Mouse (Mus musculus) hindbrain, embryonic 16.5 days (tissue): Measurements from ENCODE around the gene Pfkp. TPM values are rescaled to one million over a fixed set of nuclear protein-coding genes. Genes with fewer than 3 reads are reported as not detected.
A peak's percentile ranks its signal among the peaks of the same experiment; 100 is the strongest.

Experiments
- ATAC-seq: fragments of 200-750 bp; cut with Nextera tagmentation; 2 replicates; pipeline ENCODE4 v1.8.0; 2017; ENCODE audit warnings: moderate TSS enrichment, moderate library complexity
- H3K27ac ChIP-seq: fragments of 300-500 bp; sonication (generic); 2 replicates; pipeline ENCODE4 v1.5.1; 2014; ENCODE audit warnings: low read depth, mild to moderate bottlenecking, control low read depth, low read length, moderate library complexity
- H3K27me3 ChIP-seq: fragments of 300-500 bp; sonication (generic); replicated peaks from 2 replicates; pipeline ENCODE4 v1.6.1; 2014; ENCODE audit warnings: low read length; ENCODE audit not compliant: control insufficient read depth, insufficient read depth
- H3K36me3 ChIP-seq: fragments of 300-500 bp; sonication (generic); 2 replicates; pipeline ENCODE4 v1.6.1; 2014; ENCODE audit warnings: mild to moderate bottlenecking, low read length, moderate library complexity, mixed read lengths; ENCODE audit not compliant: control insufficient read depth, insufficient read depth
- H3K4me1 ChIP-seq: fragments of 300-500 bp; sonication (generic); 2 replicates; pipeline ENCODE4 v1.6.1; 2014; ENCODE audit warnings: low read depth, low read length; ENCODE audit not compliant: control insufficient read depth, insufficient read depth
- H3K4me2 ChIP-seq: fragments of 300-500 bp; sonication (generic); 2 replicates; pipeline ENCODE4 v1.6.1; 2014; ENCODE audit warnings: mild to moderate bottlenecking, low read length, control low read depth, moderate library complexity
- H3K4me3 ChIP-seq: fragments of 300-500 bp; sonication (generic); 2 replicates; pipeline ENCODE4 v1.5.1; 2014; ENCODE audit warnings: mild to moderate bottlenecking, low read length, control low read depth, moderate library complexity
- H3K9ac ChIP-seq: fragments of 300-500 bp; sonication (generic); 2 replicates; pipeline ENCODE4 v1.6.1; 2014; ENCODE audit warnings: low read depth, mild to moderate bottlenecking, control low read depth, low read length, moderate library complexity
- H3K9me3 ChIP-seq: fragments of 300-500 bp; sonication (generic); 2 replicates; pipeline ENCODE4 v1.6.1; 2014; ENCODE audit warnings: mild to moderate bottlenecking, low read length, moderate library complexity; ENCODE audit not compliant: control insufficient read depth
- WGBS: fragments of 180-500 bp; shearing (Covaris S2); extraction: QIAGEN DNeasy Blood & Tissue Kit; methylation state at CpG from one replicate; pipeline ENCODE4 v1.1.7; 2014; 5-methylcytosine and 5-hydroxymethylcytosine counted together
- polyA plus RNA-seq: library from polyadenylated mRNA; unstranded; fragments of >200 nt; fragmentation: Nextera tagmentation; extraction: Ambion mirVana; gene quantifications from 2 replicates; pipeline ENCODE4 v1.2.1, GENCODE M21; 2015

Gene Pfkp
- polyA plus RNA-seq, 1 experiment from 2014 or later: 556 TPM

- 69% methylated on average over 3 of the region's 3 CpGs for WGBS
- Histone ChIP-seq H3K9ac (no peak overlapping the region), H3K4me2 (no peak overlapping the region; the same call in 1 of the 2 replicates), H3K27ac (no peak overlapping the region), H3K9me3 (no peaks in the 10 kb centered on the region), H3K4me1 (peaks cover 13% of the 10 kb centered on the region), H3K4me3 (no peak overlapping the region), H3K36me3 (no peaks in the 10 kb centered on the region), H3K27me3 (no peaks in the 10 kb centered on the region)
- no peak for ATAC-seq
Observed at GRCm38 (mm10) chr13:6649542-6649941, 965 bp upstream of the Pfkp start.

GRCm38 (mm10) chr13:6647992-6648668, 447 bp downstream of the Pfkp start:
- under 1% methylated on average over 28 of the region's 28 CpGs for WGBS
- Histone ChIP-seq H3K4me1 (peaks cover 13% of the 10 kb centered on the region), H3K4me2 (peak overlapping the region; percentile 94), H3K9ac (peak overlapping the region; percentile 69), H3K9me3 (no peaks in the 10 kb centered on the region), H3K36me3 (no peaks in the 10 kb centered on the region), H3K27ac (peak overlapping the region; percentile 88), H3K4me3 (peak overlapping the region; percentile 81), H3K27me3 (no peaks in the 10 kb centered on the region)
- peak; percentile 28 for ATAC-seq

GRCm38 (mm10) chr13:6647067-6647991, 1.2 kb downstream of the Pfkp start:
- H3K27me3 ChIP-seq: no peaks in the 10 kb centered on the region
- H3K4me1 ChIP-seq: peaks cover 13% of the 10 kb centered on the region
- H3K27ac ChIP-seq: peak overlapping the region; percentile 88
- peaks cover 2% of the 10 kb centered on the region; the same call in 1 of the 2 replicates for H3K36me3 ChIP-seq
- peak overlapping the region; percentile 94 for H3K4me2 ChIP-seq
- H3K4me3 ChIP-seq: peak overlapping the region; percentile 81
- H3K9ac ChIP-seq: peak overlapping the region; percentile 69
- WGBS: under 1% methylated on average over 39 of the region's 39 CpGs
- H3K9me3 ChIP-seq: no peaks in the 10 kb centered on the region
- ATAC-seq: peak; percentile 72

- 37% methylated on average over 3 of the region's 3 CpGs for WGBS
- Histone ChIP-seq H3K27ac (peak overlapping the region; percentile 88), H3K4me1 (peaks cover 13% of the 10 kb centered on the region), H3K27me3 (no peaks in the 10 kb centered on the region), H3K36me3 (peaks cover 2% of the 10 kb centered on the region; the same call in 1 of the 2 replicates), H3K4me3 (peak overlapping the region; percentile 81), H3K4me2 (peak overlapping the region; percentile 94), H3K9me3 (no peaks in the 10 kb centered on the region), H3K9ac (peak overlapping the region; percentile 69)
- 0 out of 2 replicates have a peak, but pooled peaks have one; percentile 1 for ATAC-seq
Observed at GRCm38 (mm10) chr13:6646674-6647066, 1.9 kb downstream of the Pfkp start.

GRCm38 (mm10) chr13:6646266-6646665, 2.3 kb downstream of the Pfkp start:
- H3K4me2 ChIP-seq: peak overlapping the region; percentile 94
- H3K9ac ChIP-seq: peak overlapping the region; percentile 35; the same call in 1 of the 2 replicates
- peak overlapping the region; percentile 81 for H3K4me3 ChIP-seq
- peaks cover 2% of the 10 kb centered on the region; the same call in 1 of the 2 replicates for H3K36me3 ChIP-seq
- no peak for ATAC-seq
- no peaks in the 10 kb centered on the region for H3K9me3 ChIP-seq
- no peaks in the 10 kb centered on the region for H3K27me3 ChIP-seq
- H3K27ac ChIP-seq: no peak overlapping the region
- 76% methylated on average over 2 of the region's 2 CpGs for WGBS
- H3K4me1 ChIP-seq: peaks cover 13% of the 10 kb centered on the region

- ATAC-seq: no peak
- WGBS: 89% methylated on average over 5 of the region's 5 CpGs
- no peak overlapping the region for H3K4me2 ChIP-seq
- H3K4me3 ChIP-seq: no peak overlapping the region
- no peaks in the 10 kb centered on the region for H3K27me3 ChIP-seq
- no peak overlapping the region for H3K27ac ChIP-seq
- peaks cover 11% of the 10 kb centered on the region for H3K4me1 ChIP-seq
- no peaks in the 10 kb centered on the region for H3K9me3 ChIP-seq
- H3K36me3 ChIP-seq: peaks cover 2% of the 10 kb centered on the region; the same call in 1 of the 2 replicates
- no peak overlapping the region for H3K9ac ChIP-seq
Observed at GRCm38 (mm10) chr13:6643968-6644367, 4.6 kb downstream of the Pfkp start.

- no peak overlapping the region for H3K9ac ChIP-seq
Observed at GRCm38 (mm10) chr13:6643026-6643425, 5.6 kb downstream of the Pfkp start.

GRCm38 (mm10) chr13:6642453-6642852, 6.1 kb downstream of the Pfkp start:
- WGBS: 91% methylated on average over 5 of the region's 5 CpGs
- Histone ChIP-seq H3K4me2 (no peak overlapping the region), H3K4me1 (peaks cover 9% of the 10 kb centered on the region), H3K36me3 (peaks cover 2% of the 10 kb centered on the region; the same call in 1 of the 2 replicates), H3K27ac (no peak overlapping the region), H3K9me3 (no peaks in the 10 kb centered on the region), H3K9ac (no peak overlapping the region), H3K4me3 (no peak overlapping the region), H3K27me3 (no peaks in the 10 kb centered on the region)
- ATAC-seq: no peak

More at GRCm38 (mm10) chr13:6643026-6643425, 5.6 kb downstream of the Pfkp start:
- WGBS: 93% methylated on average over 4 of the region's 4 CpGs
- Histone ChIP-seq H3K4me1 (peaks cover 9% of the 10 kb centered on the region), H3K4me2 (no peak overlapping the region), H3K27me3 (no peaks in the 10 kb centered on the region), H3K27ac (no peak overlapping the region), H3K36me3 (peaks cover 2% of the 10 kb centered on the region; the same call in 1 of the 2 replicates), H3K9me3 (no peaks in the 10 kb centered on the region), H3K4me3 (no peak overlapping the region)
- ATAC-seq: no peak

- Histone ChIP-seq H3K9me3 (no peaks in the 10 kb centered on the region), H3K27ac (no peak overlapping the region), H3K9ac (no peak overlapping the region), H3K27me3 (no peaks in the 10 kb centered on the region), H3K36me3 (peaks cover 2% of the 10 kb centered on the region; the same call in 1 of the 2 replicates), H3K4me3 (no peak overlapping the region), H3K4me2 (no peak overlapping the region), H3K4me1 (peaks cover 9% of the 10 kb centered on the region)
- 95% methylated on average over 1 of the region's 1 CpGs for WGBS
- ATAC-seq: no peak
Observed at GRCm38 (mm10) chr13:6641497-6641896, 7.1 kb downstream of the Pfkp start.
